Mouse (Mus musculus) intestine, embryonic 14.5 days (tissue): ENCODE results near the gene Aldh3b2. TPM values are rescaled to one million over a fixed set of nuclear protein-coding genes. Genes with fewer than 3 reads are reported as not detected.
A peak's percentile ranks its signal among the peaks of the same experiment; 100 is the strongest.

Source experiments
- ATAC-seq: fragments of 200-750 bp; cut with Nextera tagmentation; replicated peaks from 2 replicates; pipeline ENCODE4 v1.8.0; 2017; ENCODE audit warnings: low read depth, moderate number of reproducible peaks, moderate TSS enrichment, moderate library complexity; ENCODE audit not compliant: low FRiP score, low TSS enrichment
- DNase-seq: peaks from one replicate; pipeline ENCODE4 v3.0.0-alpha.2; 2018; ENCODE audit warnings: low spot score
- H3K27ac ChIP-seq: fragments of 300-500 bp; sonication (generic); 2 replicates; pipeline ENCODE4 v1.5.1; 2014; ENCODE audit warnings: low read depth, mild to moderate bottlenecking, control low read depth
- H3K27me3 ChIP-seq: fragments of 300-500 bp; sonication (generic); replicated peaks from 2 replicates; pipeline ENCODE4 v1.6.1; 2014; ENCODE audit warnings: low read length, control low read depth; ENCODE audit not compliant: control insufficient read depth, insufficient read depth
- H3K36me3 ChIP-seq: fragments of 300-500 bp; sonication (generic); 2 replicates; pipeline ENCODE4 v1.6.1; 2014; ENCODE audit warnings: low read length, control low read depth; ENCODE audit not compliant: control insufficient read depth, insufficient read depth
- H3K4me1 ChIP-seq: fragments of 300-500 bp; sonication (generic); replicated peaks from 2 replicates; pipeline ENCODE4 v1.6.1; 2014; ENCODE audit warnings: low read length, control low read depth, mixed read lengths; ENCODE audit not compliant: control insufficient read depth, insufficient read depth
- H3K4me2 ChIP-seq: fragments of 300-500 bp; sonication (generic); 2 replicates; pipeline ENCODE4 v1.6.1; 2014; ENCODE audit warnings: low read length
- H3K4me3 ChIP-seq: fragments of 300-500 bp; sonication (generic); 2 replicates; pipeline ENCODE4 v1.5.1; 2014; ENCODE audit warnings: low read depth, low read length, control low read depth, mixed read lengths
- H3K9ac ChIP-seq: fragments of 300-500 bp; sonication (generic); 2 replicates; pipeline ENCODE4 v1.6.1; 2014; ENCODE audit warnings: mild to moderate bottlenecking, low read length
- H3K9me3 ChIP-seq: fragments of 300-500 bp; sonication (generic); 2 replicates; pipeline ENCODE4 v1.6.1; 2016; ENCODE audit warnings: low read length, control low read depth; ENCODE audit not compliant: control insufficient read depth
- WGBS: fragments of 180-500 bp; shearing (Covaris S2); extraction: QIAGEN DNeasy Blood & Tissue Kit; methylation state at CpG from one replicate; pipeline ENCODE4 v1.1.7; 2014; 5-methylcytosine and 5-hydroxymethylcytosine counted together
- polyA plus RNA-seq: library from polyadenylated mRNA; unstranded; fragments of >200 nt; fragmentation: Nextera tagmentation; extraction: Ambion mirVana; gene quantifications from 2 replicates; pipeline ENCODE4 v1.2.1, GENCODE M21; 2014

Aldh3b2 gene
- polyA plus RNA-seq, 1 experiment from 2014 or later = 1.0 TPM

- 86% methylated on average over 15 of the region's 15 CpGs for WGBS
These were observed 32.2 kb downstream of the Aldh3b2 start for GRCm38 (mm10) chr19:4004331-4004730.

DNA sequence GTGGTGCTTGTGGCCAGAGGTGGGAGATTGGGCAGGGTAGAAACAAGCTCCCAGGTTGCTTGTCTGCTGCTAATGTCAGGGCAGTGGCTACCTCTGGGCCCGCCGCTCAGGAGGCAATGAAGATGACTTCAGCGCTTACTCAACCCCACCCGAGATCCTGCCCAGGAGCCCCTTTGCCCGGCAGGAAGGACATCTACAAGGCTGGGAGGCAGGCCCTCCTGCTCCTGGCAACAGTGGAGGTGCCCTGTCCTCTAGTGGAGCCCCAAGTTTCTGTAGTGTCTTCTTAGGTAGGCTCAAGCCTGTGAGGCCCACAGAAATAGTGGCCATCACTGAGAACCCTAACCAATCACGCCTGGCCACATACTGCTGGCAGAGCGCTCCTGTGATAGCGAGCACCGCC is 33.0 kb downstream of the Aldh3b2 start:
- Histone ChIP-seq H3K4me1 (peaks cover 10% of the 10 kb centered on the region), H3K4me2 (no peak overlapping the region), H3K9me3 (no peaks in the 10 kb centered on the region), H3K27ac (no peak overlapping the region), H3K27me3 (no peaks in the 10 kb centered on the region), H3K4me3 (no peak overlapping the region), H3K9ac (no peak overlapping the region), H3K36me3 (peaks cover 49% of the 10 kb centered on the region)
- no peak for ATAC-seq
- WGBS = 88% methylated on average over 9 of the region's 9 CpGs
- no peak for DNase-seq

More at GRCm38 (mm10) chr19:4004331-4004730, 32.2 kb downstream of the Aldh3b2 start:
- Histone ChIP-seq H3K36me3 (peaks cover 41% of the 10 kb centered on the region), H3K4me3 (no peak overlapping the region), H3K9me3 (no peaks in the 10 kb centered on the region), H3K4me1 (peaks cover 16% of the 10 kb centered on the region), H3K27ac (no peak overlapping the region), H3K4me2 (no peak overlapping the region), H3K27me3 (no peaks in the 10 kb centered on the region), H3K9ac (no peak overlapping the region)
- ATAC-seq (no peak), DNase-seq (no peak)

- 93% methylated on average over 8 of the region's 8 CpGs for WGBS
- ATAC-seq = no peak
These were observed 33.8 kb downstream of the Aldh3b2 start for GRCm38 (mm10) chr19:4005971-4006370.

DNA sequence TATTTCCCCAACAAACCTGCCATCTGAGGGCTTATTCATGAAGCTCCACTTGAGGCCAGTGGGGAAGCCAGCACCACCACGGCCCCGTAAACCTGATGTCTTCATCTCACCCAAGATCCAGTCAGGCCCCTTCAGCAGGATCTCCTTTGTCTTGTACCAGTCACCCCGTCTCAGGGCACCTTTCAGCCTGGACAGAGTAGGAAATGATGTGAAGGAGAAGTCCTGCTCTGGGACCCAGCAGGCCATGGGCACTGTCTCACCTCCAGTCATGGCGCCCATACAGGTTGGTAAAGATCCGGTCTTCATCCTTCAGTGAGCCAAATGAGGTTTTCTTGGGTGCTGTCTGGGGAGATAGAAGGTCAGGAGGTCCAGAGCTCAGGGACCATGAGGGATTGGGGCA is 39.0 kb downstream of the Aldh3b2 start:
- peaks cover 44% of the 10 kb centered on the region for H3K36me3 ChIP-seq
- no peak overlapping the region for H3K27ac ChIP-seq
- ATAC-seq (no peak), DNase-seq (no peak)
- 90% methylated on average over 5 of the region's 5 CpGs for WGBS
- no peak overlapping the region for H3K4me3 ChIP-seq
- no peak overlapping the region for H3K9ac ChIP-seq
- no peaks in the 10 kb centered on the region for H3K9me3 ChIP-seq
- no peaks in the 10 kb centered on the region for H3K27me3 ChIP-seq
- no peak overlapping the region for H3K4me2 ChIP-seq
- H3K4me1 ChIP-seq = peaks cover 9% of the 10 kb centered on the region; the same call in 1 of the 2 replicates

More at GRCm38 (mm10) chr19:4005971-4006370, 33.8 kb downstream of the Aldh3b2 start:
- Histone ChIP-seq H3K9ac (no peak overlapping the region), H3K9me3 (no peaks in the 10 kb centered on the region), H3K27me3 (no peaks in the 10 kb centered on the region), H3K27ac (no peak overlapping the region), H3K4me1 (peaks cover 8% of the 10 kb centered on the region), H3K4me2 (no peak overlapping the region), H3K4me3 (no peak overlapping the region), H3K36me3 (peaks cover 53% of the 10 kb centered on the region)
- no peak for DNase-seq

- H3K4me1 ChIP-seq = peaks cover 9% of the 10 kb centered on the region; the same call in 1 of the 2 replicates
- under 1% methylated on average over 45 of the region's 45 CpGs for WGBS
- peak within 1 kb of the TSS; percentile 69 for H3K4me3 ChIP-seq
- DNase-seq = peak; percentile 96
- peaks cover 29% of the 10 kb centered on the region for H3K36me3 ChIP-seq
- H3K27ac ChIP-seq = peak within 1 kb of the TSS; percentile 59; the same call in 1 of the 2 replicates
- H3K27me3 ChIP-seq = no peaks in the 10 kb centered on the region
- peak within 1 kb of the TSS; percentile 61 for H3K9ac ChIP-seq
- ATAC-seq = peak; percentile 99
- H3K4me2 ChIP-seq = peak within 1 kb of the TSS; percentile 61
- H3K9me3 ChIP-seq = no peaks in the 10 kb centered on the region
These were observed 40.4 kb downstream of the Aldh3b2 start, which contains the start of gene Ndufv1 for GRCm38 (mm10) chr19:4012432-4013022. Gene Ndufv1 (minus strand): TSS chr19:4012806.

DNA sequence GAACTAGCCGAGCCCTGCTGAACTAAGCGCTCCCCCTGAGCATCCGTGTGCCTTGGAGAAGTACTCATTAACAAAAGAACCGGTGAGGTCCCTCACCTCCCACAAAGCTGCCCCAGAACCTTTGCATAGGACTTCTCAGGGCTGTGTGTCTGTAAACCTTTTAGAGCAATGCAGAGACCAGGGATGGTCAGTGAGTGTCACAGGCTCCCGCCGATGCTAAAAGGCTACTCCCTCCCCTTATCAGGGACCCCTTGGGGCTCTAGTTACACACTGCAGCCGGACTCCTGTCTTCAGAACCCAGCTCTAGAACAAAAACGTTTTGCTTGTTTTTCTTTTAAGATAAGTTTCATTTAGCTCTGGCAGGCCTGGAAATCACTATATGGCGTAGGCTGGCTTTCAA is 40.9 kb downstream of the Aldh3b2 start:
- H3K4me2 ChIP-seq = peak overlapping the region; percentile 56
- H3K27me3 ChIP-seq = no peaks in the 10 kb centered on the region
- H3K4me3 ChIP-seq = peak overlapping the region; percentile 69
- H3K36me3 ChIP-seq = peaks cover 24% of the 10 kb centered on the region
- ATAC-seq = no peak; the same call in 1 of the 2 replicates
- 15% methylated on average over 9 of the region's 9 CpGs for WGBS
- peaks cover 9% of the 10 kb centered on the region; the same call in 1 of the 2 replicates for H3K4me1 ChIP-seq
- DNase-seq = no peak
- no peaks in the 10 kb centered on the region for H3K9me3 ChIP-seq
- peak overlapping the region; percentile 59; the same call in 1 of the 2 replicates for H3K27ac ChIP-seq
- peak overlapping the region; percentile 29; the same call in 1 of the 2 replicates for H3K9ac ChIP-seq

DNA sequence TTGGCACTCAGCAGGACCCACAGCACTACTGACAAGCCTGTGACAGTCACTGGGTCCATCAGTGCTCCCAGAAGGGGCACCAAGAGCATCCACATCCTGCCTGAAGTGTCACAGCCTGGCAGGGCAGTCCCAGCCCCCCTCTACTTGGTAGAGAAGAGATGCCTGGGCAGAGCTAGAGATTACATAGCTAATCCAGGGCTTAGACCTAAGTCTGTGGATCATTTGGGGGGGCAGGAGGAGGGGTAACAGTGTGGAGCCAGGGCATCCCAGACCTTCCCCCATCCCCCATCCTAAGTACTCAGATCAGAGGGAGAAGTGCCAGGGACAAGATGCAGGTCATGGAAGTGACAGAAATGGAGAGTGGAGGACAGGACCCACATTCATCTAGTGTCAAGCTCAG is 42.7 kb downstream of the Aldh3b2 start:
- no peak overlapping the region for H3K27ac ChIP-seq
- peaks cover 14% of the 10 kb centered on the region for H3K4me1 ChIP-seq
- H3K4me2 ChIP-seq = no peak overlapping the region
- DNase-seq = no peak
- ATAC-seq = no peak
- H3K27me3 ChIP-seq = no peaks in the 10 kb centered on the region
- peaks cover 7% of the 10 kb centered on the region for H3K36me3 ChIP-seq
- H3K4me3 ChIP-seq = no peak overlapping the region
- H3K9ac ChIP-seq = no peak overlapping the region
- H3K9me3 ChIP-seq = no peaks in the 10 kb centered on the region

DNA sequence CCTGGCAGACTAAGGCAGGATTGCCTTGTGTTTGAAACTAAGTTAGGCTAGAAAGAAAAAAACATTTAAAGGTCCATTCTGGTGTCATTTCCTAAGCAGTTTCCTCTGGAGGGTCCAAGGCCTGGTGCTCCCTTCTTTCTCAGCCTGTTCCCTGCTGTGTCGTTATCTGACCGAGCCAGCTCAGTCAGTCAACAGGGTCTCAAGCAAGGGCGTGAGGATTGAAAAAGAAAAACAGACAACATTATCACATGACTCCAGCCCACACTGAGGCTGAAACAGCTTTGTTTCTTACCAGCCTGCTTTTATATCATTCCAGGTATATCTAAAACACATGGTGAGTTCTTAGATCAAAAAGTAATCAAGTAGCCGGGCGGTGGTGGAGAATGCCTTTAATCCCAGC is 43.5 kb downstream of the Aldh3b2 start:
- Histone ChIP-seq H3K9ac (no peak overlapping the region), H3K36me3 (no peaks in the 10 kb centered on the region; the same call in 1 of the 2 replicates), H3K27me3 (no peaks in the 10 kb centered on the region), H3K9me3 (no peaks in the 10 kb centered on the region), H3K4me3 (no peak overlapping the region), H3K4me1 (peaks cover 14% of the 10 kb centered on the region), H3K27ac (no peak overlapping the region), H3K4me2 (no peak overlapping the region)
- no peak for ATAC-seq
- DNase-seq = no peak
- 63% methylated on average over 5 of the region's 5 CpGs for WGBS
